Mouse (Mus musculus) liver, embryonic 14.5 days (tissue): Measurements from ENCODE around the gene Nfx1.

Experiments
- CTCF ChIP-seq: IDR thresholded peaks from 2 replicates; pipeline ENCODE4 v1.5.1; 2016; ENCODE audit warnings: antibody characterized with exemption, low read depth, control low read depth
- EP300 ChIP-seq: IDR thresholded peaks from 2 replicates; pipeline ENCODE4 v1.6.1; 2016; ENCODE audit warnings: antibody characterized with exemption, low read depth

DNA sequence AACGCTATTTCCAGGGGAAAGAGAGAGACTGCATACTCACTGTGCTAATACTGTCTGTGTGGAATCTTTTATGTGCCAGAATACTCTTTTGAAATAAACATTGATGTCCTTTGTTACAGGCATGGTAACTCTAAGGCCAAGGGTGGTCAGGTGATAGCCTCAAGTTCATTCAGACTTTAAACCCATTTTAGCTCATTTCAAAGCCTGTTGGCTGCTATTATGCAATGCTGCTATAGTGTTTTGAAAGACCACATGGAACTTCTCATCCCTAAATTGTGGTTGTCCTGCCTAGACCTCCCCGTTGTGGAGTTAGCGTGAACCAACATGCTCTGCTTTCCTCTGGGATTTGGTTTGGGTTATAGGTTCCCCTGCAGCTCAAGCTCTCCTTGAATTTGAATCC is 5.0 kb downstream of the Nfx1 start:
- TF ChIP-seq EP300 = no peak
- TF ChIP-seq CTCF = no peak
